Mouse (Mus musculus) limb, embryonic 10.5 days (tissue): ENCODE data around the gene Astn1. TPM values are rescaled to one million over a fixed set of nuclear protein-coding genes. Genes with fewer than 3 reads are reported as not detected.
A peak's percentile ranks its signal among the peaks of the same experiment; 100 is the strongest.

Experiments used
- DNase-seq: peaks from one replicate; pipeline ENCODE4 v3.0.0-alpha.2; 2017; ENCODE audit warnings: low spot score
- H3K27ac ChIP-seq: fragments of 300-500 bp; sonication (generic); 2 replicates; pipeline ENCODE4 v1.5.1; 2016; ENCODE audit warnings: mild to moderate bottlenecking
- H3K27me3 ChIP-seq: fragments of 300-500 bp; sonication (generic); 2 replicates; pipeline ENCODE4 v1.6.1; 2016; ENCODE audit warnings: low read depth, mild to moderate bottlenecking; ENCODE audit not compliant: poor library complexity, severe bottlenecking
- H3K36me3 ChIP-seq: fragments of 300-500 bp; sonication (generic); 2 replicates; pipeline ENCODE4 v1.6.1; 2016; ENCODE audit warnings: mild to moderate bottlenecking, moderate library complexity
- H3K4me1 ChIP-seq: fragments of 300-500 bp; sonication (generic); 2 replicates; pipeline ENCODE4 v1.6.1; 2016
- H3K4me3 ChIP-seq: fragments of 300-500 bp; sonication (generic); 2 replicates; pipeline ENCODE4 v1.5.1; 2016; ENCODE audit warnings: mild to moderate bottlenecking, moderate library complexity
- H3K9me3 ChIP-seq: fragments of 300-500 bp; sonication (generic); replicated peaks from 2 replicates; pipeline ENCODE4 v1.6.1; 2016; ENCODE audit warnings: mild to moderate bottlenecking
- WGBS: fragments of 180-500 bp; shearing (Covaris S2); methylation state at CpG from one replicate; pipeline ENCODE4 v1.1.7; 2016; 5-methylcytosine and 5-hydroxymethylcytosine counted together
- polyA plus RNA-seq: library from polyadenylated mRNA; unstranded; fragments of >200 nt; fragmentation: Nextera tagmentation; extraction: Ambion mirVana; gene quantifications from 2 replicates; pipeline ENCODE4 v1.2.1, GENCODE M21; 2016

Astn1 gene
- polyA plus RNA-seq, 1 experiment from 2014 or later, result 2.8 TPM

DNA sequence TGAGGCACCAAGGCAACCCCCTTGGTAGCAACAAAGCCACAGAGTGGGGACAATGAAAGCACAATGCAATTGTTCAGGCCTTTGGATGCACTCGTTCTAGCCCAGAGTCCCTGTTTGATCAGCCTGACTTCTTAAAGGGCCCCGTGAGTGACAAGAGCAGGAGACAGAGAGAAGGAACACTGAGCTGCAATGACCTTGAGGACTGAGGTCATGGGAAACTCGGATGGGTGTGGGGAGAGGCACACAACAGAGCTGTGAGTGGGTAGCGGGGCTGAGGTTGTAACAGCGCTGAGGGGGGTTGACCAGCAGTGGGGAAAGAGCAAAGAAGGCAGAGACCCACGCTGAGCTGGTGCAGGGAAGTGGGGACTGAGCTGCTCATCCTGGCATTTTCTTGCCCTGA is 189.9 kb downstream of the Astn1 start:
- H3K4me1 ChIP-seq, result peaks cover 17% of the 10 kb centered on the region
- 78% methylated on average over 6 of the region's 6 CpGs for WGBS
- no peak overlapping the region for H3K27ac ChIP-seq
- no peaks in the 10 kb centered on the region for H3K27me3 ChIP-seq
- no peak for DNase-seq
- no peaks in the 10 kb centered on the region for H3K9me3 ChIP-seq
- no peak overlapping the region for H3K4me3 ChIP-seq
- H3K36me3 ChIP-seq, result no peaks in the 10 kb centered on the region

DNA sequence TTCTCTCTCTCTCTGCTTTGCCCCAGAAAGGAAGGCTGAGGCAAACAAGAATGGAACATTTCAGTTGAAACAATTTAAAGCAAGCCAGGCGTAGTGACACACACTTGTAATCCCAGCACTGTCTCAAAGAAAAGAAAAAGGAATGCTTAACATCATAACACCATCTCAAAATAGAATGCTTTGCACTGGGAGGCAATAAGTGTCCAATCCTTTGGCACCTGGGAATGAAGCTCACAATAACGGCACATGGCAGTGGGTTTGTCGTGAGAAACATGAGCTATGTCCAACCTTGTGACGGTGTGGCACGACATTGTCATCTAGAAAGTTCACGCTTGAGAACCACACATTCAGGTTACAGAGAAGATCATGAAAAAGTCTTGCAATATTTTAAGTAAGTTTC is 191.3 kb downstream of the Astn1 start:
- no peak for DNase-seq
- Histone ChIP-seq H3K27ac (no peak overlapping the region), H3K4me3 (no peak overlapping the region), H3K9me3 (no peaks in the 10 kb centered on the region), H3K36me3 (no peaks in the 10 kb centered on the region), H3K27me3 (no peaks in the 10 kb centered on the region), H3K4me1 (peaks cover 9% of the 10 kb centered on the region)
- 88% methylated on average over 6 of the region's 6 CpGs for WGBS

DNA sequence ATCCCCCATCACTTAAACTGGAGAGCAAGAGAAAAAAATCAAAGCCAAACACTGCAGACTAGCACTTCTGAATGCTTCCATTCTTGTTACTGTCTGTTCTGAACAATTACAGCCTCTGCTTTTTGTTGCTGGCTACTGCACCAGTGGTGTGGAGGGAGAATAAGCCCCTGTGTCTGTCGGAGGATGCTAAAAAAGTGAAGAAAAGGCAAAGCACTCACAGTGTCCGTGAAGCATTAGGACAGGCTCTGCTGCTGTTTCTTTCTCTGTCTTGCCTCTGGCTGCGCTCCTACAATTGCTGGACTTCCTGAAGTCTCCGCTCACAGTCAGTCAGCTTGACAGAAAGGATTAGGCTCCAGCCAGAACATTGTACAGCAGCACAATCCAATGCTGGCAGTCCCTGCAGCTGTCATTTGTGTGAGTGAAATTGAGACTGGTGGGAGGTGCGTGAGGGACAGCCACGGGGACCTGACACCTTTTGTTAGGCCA is 192.0 kb downstream of the Astn1 start:
- Histone ChIP-seq H3K27me3 (no peaks in the 10 kb centered on the region), H3K4me3 (no peak overlapping the region)
- WGBS, result 47% methylated on average over 6 of the region's 6 CpGs

DNA sequence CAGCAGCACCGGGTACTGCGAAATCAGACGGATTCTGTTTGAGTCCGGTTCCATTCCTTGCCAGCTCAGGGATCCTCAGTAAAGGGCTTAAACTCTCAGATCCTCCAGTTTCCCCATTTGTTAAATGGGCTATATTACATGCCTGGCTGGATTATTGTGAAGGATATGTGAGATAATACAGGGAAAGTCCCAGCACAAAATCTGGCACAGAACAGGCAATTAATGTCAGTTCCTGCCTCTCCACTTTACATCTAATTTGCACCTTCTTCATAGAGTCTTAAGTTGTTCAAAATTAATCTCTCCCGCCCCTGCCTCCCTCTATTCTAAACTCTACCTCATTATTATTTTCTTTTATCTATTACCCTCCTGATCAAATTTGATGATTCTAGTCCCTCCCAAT is 211.1 kb downstream of the Astn1 start:
- Histone ChIP-seq H3K4me3 (no peak overlapping the region), H3K27me3 (no peaks in the 10 kb centered on the region), H3K27ac (no peak overlapping the region), H3K9me3 (no peaks in the 10 kb centered on the region), H3K36me3 (no peaks in the 10 kb centered on the region), H3K4me1 (no peaks in the 10 kb centered on the region)
- 94% methylated on average over 5 of the region's 5 CpGs for WGBS
- no peak for DNase-seq

More for the DNA sequence above, 192.0 kb downstream of the Astn1 start:
- no peaks in the 10 kb centered on the region for H3K9me3 ChIP-seq
- H3K27ac ChIP-seq, result no peak overlapping the region
- DNase-seq, result no peak
- no peaks in the 10 kb centered on the region for H3K36me3 ChIP-seq
- H3K4me1 ChIP-seq, result peaks cover 9% of the 10 kb centered on the region

DNA sequence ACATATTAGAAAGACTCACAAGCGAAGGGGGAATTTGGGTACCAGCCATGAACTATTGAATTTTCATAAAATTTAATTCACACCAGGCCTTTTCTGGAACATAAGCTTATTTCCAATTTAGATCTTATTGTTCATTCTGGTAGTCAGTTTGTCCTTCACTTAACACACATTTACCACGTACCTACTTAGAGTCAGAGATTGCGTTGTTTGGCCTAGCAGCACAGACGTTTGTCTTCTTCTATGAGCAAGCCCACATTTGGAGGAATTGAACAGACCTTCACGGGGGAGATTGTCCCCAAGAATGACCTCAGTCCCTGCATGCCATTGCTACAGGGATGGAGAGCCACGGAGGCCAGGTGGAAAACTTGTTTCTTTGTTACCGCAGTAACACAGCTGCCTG is 211.5 kb downstream of the Astn1 start:
- H3K4me3 ChIP-seq, result no peak overlapping the region
- H3K4me1 ChIP-seq, result no peaks in the 10 kb centered on the region
- H3K36me3 ChIP-seq, result no peaks in the 10 kb centered on the region
- 91% methylated on average over 7 of the region's 7 CpGs for WGBS
- no peaks in the 10 kb centered on the region for H3K9me3 ChIP-seq
- no peak for DNase-seq
- no peaks in the 10 kb centered on the region for H3K27me3 ChIP-seq
- H3K27ac ChIP-seq, result no peak overlapping the region

DNA sequence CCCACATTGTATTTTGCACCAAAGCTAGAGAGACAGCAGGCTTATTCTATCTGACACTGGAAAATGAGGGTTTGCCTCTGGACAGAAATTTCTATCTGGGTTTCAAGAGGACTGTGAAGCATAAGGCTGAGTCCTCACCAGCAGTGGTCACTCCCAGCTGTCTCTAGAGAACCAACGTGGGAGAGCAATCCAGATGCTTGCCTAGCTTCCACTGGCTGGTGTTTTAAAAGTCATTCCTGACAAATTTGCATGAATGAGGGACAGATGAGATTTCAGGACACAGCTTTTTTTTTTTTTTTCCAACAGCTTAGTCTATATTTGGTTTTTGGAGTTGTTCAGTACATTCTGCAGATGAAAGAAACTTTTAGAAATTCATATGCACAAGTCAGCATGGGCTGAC is 213.9 kb downstream of the Astn1 start:
- Histone ChIP-seq H3K27me3 (no peaks in the 10 kb centered on the region), H3K36me3 (no peaks in the 10 kb centered on the region), H3K27ac (no peak overlapping the region), H3K4me1 (no peaks in the 10 kb centered on the region), H3K9me3 (no peaks in the 10 kb centered on the region), H3K4me3 (no peak overlapping the region)
- no peak for DNase-seq
- 56% methylated on average over 1 of the region's 1 CpGs for WGBS

DNA sequence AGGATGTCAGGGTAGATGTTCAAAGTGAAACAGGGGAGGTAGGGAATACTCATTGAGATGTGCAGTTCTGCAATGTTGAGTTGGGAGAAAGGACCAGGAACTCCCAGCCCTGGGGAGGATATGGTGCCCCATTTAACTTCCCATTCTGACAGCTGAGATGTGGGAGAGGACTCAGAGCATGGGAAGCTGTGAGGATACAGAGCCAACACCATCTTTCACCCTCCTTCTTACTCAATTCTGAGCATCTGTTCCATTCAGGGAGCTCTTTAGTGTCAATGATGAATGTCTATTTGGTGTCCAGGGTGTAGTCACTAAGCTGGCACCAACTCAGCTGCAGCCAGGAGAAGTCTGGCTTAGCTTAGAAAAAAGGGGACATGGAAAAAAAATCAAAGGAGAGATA is 219.7 kb downstream of the Astn1 start:
- no peak overlapping the region for H3K4me3 ChIP-seq
- DNase-seq, result no peak

DNA sequence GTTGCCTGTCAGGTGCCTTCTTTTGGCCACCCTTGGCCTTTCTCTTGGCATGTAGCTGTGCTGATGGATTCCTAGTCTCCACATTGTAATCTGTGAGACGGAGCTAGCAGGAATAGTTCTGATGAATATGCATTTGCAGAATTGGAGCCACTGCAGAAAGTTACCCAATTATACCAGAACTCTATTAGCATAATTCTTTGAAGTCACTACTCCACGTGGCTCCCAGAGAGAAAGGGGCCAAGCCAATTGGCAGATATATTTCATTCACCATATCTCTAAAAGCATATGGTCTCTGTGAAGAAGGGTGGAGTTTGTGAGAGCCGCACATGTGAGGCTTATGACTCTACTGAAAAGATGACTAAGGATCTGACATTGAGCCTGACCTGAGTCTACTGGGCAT is 226.8 kb downstream of the Astn1 start:
- no peaks in the 10 kb centered on the region for H3K9me3 ChIP-seq
- no peak for DNase-seq
- no peaks in the 10 kb centered on the region for H3K27me3 ChIP-seq
- no peak overlapping the region for H3K27ac ChIP-seq
- no peaks in the 10 kb centered on the region for H3K4me1 ChIP-seq
- H3K36me3 ChIP-seq, result no peaks in the 10 kb centered on the region
- 85% methylated on average over 3 of the region's 3 CpGs for WGBS
- no peak overlapping the region for H3K4me3 ChIP-seq

More for the DNA sequence above, 219.7 kb downstream of the Astn1 start:
- Histone ChIP-seq H3K36me3 (no peaks in the 10 kb centered on the region), H3K4me1 (no peaks in the 10 kb centered on the region), H3K9me3 (no peaks in the 10 kb centered on the region), H3K27ac (no peak overlapping the region), H3K27me3 (no peaks in the 10 kb centered on the region)

DNA sequence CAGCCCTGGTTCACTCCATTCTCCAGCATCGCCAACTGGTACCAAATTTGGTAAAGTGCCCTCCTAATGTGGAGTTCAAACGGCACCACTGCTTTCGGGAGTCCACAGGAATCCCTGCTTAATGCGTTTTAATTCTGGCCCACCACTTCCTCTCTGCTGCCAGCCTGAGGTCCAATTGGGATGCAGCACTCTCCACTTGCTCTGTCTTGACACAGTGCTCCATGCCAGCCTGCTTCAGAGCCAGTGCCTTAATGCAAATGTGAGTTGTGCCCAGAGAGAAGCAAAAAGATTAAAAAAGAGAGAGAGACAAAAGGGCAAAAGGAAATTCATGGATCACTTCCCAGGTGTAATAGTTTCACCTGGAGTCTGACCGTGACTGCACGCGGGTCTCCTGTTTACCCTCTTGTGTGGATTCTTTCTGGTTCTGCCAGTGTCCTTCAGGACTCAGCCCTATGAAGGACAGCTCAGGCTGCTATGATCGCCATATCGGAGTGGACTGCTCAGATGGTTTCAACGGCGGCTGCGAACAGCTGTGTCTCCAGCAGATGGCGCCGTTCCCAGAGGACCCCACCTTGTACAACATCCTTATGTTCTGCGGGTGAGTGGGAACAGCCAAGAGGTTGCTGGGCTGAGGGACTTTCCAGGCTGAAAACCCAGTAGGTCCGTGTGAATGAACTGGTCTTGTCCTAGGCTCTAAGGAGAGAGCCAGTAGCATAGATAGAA is 234.8 kb downstream of the Astn1 start:
- Histone ChIP-seq H3K4me1 (peaks cover 25% of the 10 kb centered on the region), H3K4me3 (no peak overlapping the region), H3K27ac (0 out of 2 replicates have a peak overlapping the region, but pooled peaks have one; percentile 0), H3K9me3 (no peaks in the 10 kb centered on the region), H3K27me3 (no peaks in the 10 kb centered on the region), H3K36me3 (no peaks in the 10 kb centered on the region)
- DNase-seq, result peak; percentile 86
- 37% methylated on average over 16 of the region's 16 CpGs for WGBS

DNA sequence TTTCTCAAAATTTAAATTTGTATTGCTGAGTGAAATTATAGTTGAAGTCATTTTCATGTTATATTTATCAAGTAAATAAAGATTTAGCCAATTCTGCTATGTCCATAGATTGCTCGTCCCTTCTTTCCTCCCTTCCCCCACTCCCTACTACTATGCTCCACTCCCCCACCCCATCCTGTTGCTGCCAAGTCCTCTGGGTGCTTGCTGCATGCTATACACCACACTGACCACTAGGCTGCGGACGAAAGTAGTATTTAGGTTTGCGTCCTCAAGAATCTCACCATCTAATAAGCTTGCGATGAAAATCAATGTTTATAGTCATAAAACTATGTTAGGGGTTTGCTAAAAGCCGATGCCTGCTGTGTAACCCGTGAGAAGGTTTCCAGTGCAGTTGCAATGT is 235.9 kb downstream of the Astn1 start:
- H3K27me3 ChIP-seq, result no peaks in the 10 kb centered on the region
- H3K27ac ChIP-seq, result no peak overlapping the region
- 78% methylated on average over 7 of the region's 7 CpGs for WGBS
- no peak for DNase-seq
- no peaks in the 10 kb centered on the region for H3K9me3 ChIP-seq
- H3K4me3 ChIP-seq, result no peak overlapping the region
- peaks cover 25% of the 10 kb centered on the region for H3K4me1 ChIP-seq
- no peaks in the 10 kb centered on the region for H3K36me3 ChIP-seq

DNA sequence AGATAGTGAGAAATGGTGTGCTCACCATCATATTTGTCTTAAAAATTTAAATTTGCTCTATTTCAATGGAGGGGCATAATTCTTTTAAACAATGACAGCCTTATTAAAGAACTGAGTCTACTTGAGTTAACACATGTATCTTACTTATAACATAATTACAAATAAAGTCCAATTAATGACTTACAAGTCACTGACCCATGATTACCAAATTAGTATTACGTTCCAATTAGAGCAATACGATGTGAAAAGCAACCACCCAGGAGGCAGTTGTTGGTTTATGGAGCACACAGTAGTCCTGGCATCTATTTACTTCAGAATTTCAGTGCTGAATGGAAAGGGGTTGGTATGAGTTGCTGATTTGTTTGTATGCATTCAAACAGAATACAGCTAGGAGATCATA is 237.4 kb downstream of the Astn1 start:
- Histone ChIP-seq H3K27me3 (no peaks in the 10 kb centered on the region), H3K27ac (no peak overlapping the region), H3K36me3 (no peaks in the 10 kb centered on the region), H3K9me3 (no peaks in the 10 kb centered on the region), H3K4me3 (no peak overlapping the region), H3K4me1 (peaks cover 25% of the 10 kb centered on the region)
- no peak for DNase-seq
- 78% methylated on average over 2 of the region's 2 CpGs for WGBS

DNA sequence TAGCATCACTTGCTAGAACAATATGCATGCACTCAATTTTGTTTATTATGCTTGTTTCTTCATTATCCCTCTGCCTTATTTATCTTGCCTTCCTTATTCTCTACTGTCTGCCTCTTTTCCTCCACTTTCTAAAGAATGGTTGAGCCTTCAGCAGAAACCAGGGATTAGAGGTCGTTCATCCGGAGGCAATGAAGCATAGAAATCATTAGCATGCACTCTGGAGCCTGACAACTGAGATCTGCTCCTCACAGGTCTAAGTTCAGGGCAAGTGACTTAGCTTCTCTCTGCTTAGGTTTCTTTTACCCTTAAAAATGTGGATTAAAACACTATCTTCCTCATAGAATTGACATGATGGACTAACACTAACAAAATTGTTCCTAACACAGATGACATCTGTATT is 241.0 kb downstream of the Astn1 start:
- Histone ChIP-seq H3K27me3 (no peaks in the 10 kb centered on the region), H3K4me1 (peaks cover 2% of the 10 kb centered on the region; the same call in 1 of the 2 replicates), H3K27ac (no peak overlapping the region), H3K36me3 (no peaks in the 10 kb centered on the region), H3K9me3 (no peaks in the 10 kb centered on the region), H3K4me3 (no peak overlapping the region)
- DNase-seq, result no peak
- WGBS, result 69% methylated on average over 2 of the region's 2 CpGs

DNA sequence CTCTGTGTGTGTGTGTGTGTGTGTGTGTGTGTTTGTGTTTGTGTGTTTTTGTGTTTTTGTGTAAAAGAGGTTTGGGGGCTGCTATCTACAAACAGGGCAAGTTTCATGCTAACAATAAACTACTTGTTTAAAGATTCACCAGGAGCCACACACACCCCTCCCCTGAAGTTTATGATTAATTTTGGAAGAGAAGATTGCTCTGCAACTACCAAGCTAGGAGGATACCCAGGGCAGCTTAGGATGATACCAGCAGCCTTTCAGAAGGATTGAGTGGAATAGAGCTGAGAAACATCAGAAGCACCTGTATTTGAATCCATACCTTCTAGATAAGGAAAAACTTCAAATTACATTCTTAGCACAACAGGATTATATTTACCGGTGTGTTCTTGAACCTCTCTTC is 242.1 kb downstream of the Astn1 start:
- H3K4me1 ChIP-seq, result peaks cover 2% of the 10 kb centered on the region; the same call in 1 of the 2 replicates
- H3K36me3 ChIP-seq, result no peaks in the 10 kb centered on the region
- WGBS, result 93% methylated on average over 1 of the region's 1 CpGs
- H3K27ac ChIP-seq, result no peak overlapping the region
- no peak for DNase-seq
- no peaks in the 10 kb centered on the region for H3K27me3 ChIP-seq
- no peaks in the 10 kb centered on the region for H3K9me3 ChIP-seq
- no peak overlapping the region for H3K4me3 ChIP-seq

DNA sequence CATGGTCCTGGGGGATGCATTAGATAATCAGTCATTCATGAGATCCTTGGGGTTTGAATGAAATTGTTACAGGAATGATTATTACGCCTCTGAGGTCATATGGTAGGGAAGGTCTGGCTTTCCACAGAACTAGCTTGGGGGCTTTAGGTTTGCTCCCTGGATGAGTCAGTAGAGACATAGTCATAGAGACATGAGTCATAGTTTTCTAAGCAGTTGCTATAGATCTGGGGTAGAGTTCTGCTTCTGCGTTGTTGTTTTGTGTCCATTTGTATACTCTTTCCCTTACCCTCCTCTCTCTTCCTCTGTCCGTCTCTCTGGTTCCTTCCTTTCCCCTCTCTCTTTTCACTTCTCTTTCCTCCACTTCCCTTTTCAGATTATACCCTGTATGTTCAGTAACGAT is 243.5 kb downstream of the Astn1 start:
- Histone ChIP-seq H3K4me3 (no peak overlapping the region), H3K27me3 (no peaks in the 10 kb centered on the region), H3K4me1 (no peaks in the 10 kb centered on the region), H3K27ac (no peak overlapping the region), H3K36me3 (no peaks in the 10 kb centered on the region), H3K9me3 (no peaks in the 10 kb centered on the region)
- WGBS, result 92% methylated on average over 4 of the region's 4 CpGs
- no peak for DNase-seq
